Mouse (Mus musculus): ENCODE data around the gene Prdm10. TPM values are rescaled to one million over a fixed set of nuclear protein-coding genes. Genes with fewer than 3 reads are reported as not detected.

Gene Prdm10
- polyA plus RNA-seq, 1 experiment from 2014 or later = 9.7 TPM

DNA sequence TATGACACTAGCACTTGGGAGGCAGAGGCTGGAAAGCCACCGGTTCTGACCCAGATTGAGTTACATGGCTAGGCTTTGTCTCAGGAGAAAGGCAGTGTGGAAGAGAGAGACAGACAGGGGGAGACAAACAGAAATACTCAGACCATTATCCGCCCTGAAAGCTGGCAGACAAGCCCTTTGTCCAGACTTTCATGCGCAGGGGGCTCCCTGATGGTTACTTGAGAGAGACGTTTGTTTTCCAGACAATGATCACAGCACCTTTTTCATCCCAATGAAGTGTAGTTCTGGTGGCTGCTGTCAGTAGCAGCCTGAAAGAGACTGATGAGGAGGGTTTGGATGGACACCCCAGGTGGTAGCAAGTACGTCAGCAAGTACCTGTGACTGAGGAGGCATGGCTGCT is 38.6 kb downstream of the Prdm10 start:
- Histone ChIP-seq H3K9me3 (ENCODE audit: control insufficient read depth, low read length) (no peaks in the 10 kb centered on the region), H3K4me3 (replicated peaks; ENCODE audit: low read depth, low read length) (no peak overlapping the region), H3K27me3 (ENCODE audit: control insufficient read depth, insufficient read depth, low read length) (no peaks in the 10 kb centered on the region), H3K27ac (replicated peaks; ENCODE audit: low read depth, low read length) (no peak overlapping the region), H3K4me1 (ENCODE audit: control insufficient read depth, insufficient read depth, low read length) (peaks cover 3% of the 10 kb centered on the region), H3K9ac (replicated peaks; ENCODE audit: low read length) (no peak overlapping the region), H3K36me3 (ENCODE audit: control insufficient read depth, insufficient read depth, low read length) (peaks cover 4% of the 10 kb centered on the region; the same call in 1 of the 2 replicates), H3K4me2 (ENCODE audit: low read length) (no peak overlapping the region)
- ATAC-seq (ENCODE audit: low FRiP score, low TSS enrichment) (no peak), DNase-seq (no peak)
- 18% methylated on average over 5 of the region's 5 CpGs for WGBS

DNA sequence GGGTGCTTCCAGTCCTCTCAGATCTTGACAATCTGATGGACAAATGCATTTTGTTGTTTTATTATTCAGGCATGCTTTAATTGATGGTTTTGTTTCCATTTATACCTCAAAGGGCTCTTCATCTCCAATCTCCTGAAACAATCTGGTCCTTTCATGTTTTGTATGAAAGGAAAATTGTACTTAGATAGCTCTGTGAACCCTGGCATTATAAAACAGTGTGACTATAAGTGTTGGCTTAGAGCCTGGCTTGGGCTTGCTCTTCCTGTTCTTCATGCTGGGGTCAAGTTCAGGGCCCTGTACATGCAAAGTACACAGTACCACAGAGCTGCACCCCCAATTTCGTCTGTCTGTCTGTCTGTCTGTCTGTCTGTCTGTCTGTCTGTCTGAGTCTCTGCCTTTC is 40.4 kb downstream of the Prdm10 start:
- ATAC-seq (ENCODE audit: low FRiP score, low TSS enrichment) = no peak

DNA sequence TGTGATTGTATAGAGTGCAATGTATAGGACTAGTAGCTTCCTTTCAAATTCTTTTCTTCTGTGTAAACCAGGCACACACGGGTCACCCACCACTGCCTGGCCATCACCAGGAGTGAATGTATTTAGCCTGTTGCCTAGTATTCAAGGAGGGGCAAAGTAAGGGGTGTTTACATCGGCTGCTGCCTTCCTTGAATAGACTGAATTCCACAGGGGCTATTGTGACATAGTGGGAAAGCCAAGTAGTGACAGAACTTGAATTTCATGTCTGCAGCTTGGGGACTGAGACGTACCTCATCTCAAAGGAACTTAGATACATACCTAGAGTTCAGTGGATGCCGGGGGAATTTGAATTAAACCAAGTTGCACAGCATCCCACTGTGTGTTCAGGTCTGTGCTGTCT is 41.2 kb downstream of the Prdm10 start:
- no peak overlapping the region for H3K9ac ChIP-seq (replicated peaks; ENCODE audit: low read length)
- peaks cover 13% of the 10 kb centered on the region; the same call in 1 of the 2 replicates for H3K36me3 ChIP-seq (ENCODE audit: control insufficient read depth, insufficient read depth, low read length)
- WGBS = 35% methylated on average over 4 of the region's 4 CpGs
- no peaks in the 10 kb centered on the region for H3K9me3 ChIP-seq (ENCODE audit: control insufficient read depth, low read length)
- no peak overlapping the region for H3K27ac ChIP-seq (replicated peaks; ENCODE audit: low read depth, low read length)
- DNase-seq = no peak
- no peak overlapping the region for H3K4me2 ChIP-seq (ENCODE audit: low read length)
- no peak for ATAC-seq (ENCODE audit: low FRiP score, low TSS enrichment)
- H3K4me1 ChIP-seq (ENCODE audit: control insufficient read depth, insufficient read depth, low read length) = peaks cover 3% of the 10 kb centered on the region
- H3K4me3 ChIP-seq (replicated peaks; ENCODE audit: low read depth, low read length) = no peak overlapping the region
- no peaks in the 10 kb centered on the region for H3K27me3 ChIP-seq (ENCODE audit: control insufficient read depth, insufficient read depth, low read length)

More for the DNA sequence above, 40.4 kb downstream of the Prdm10 start:
- H3K4me2 ChIP-seq (ENCODE audit: low read length) = no peak overlapping the region
- H3K4me3 ChIP-seq (replicated peaks; ENCODE audit: low read depth, low read length) = no peak overlapping the region
- WGBS = 60% methylated on average over 1 of the region's 1 CpGs
- peaks cover 8% of the 10 kb centered on the region; the same call in 1 of the 2 replicates for H3K36me3 ChIP-seq (ENCODE audit: control insufficient read depth, insufficient read depth, low read length)
- H3K4me1 ChIP-seq (ENCODE audit: control insufficient read depth, insufficient read depth, low read length) = peaks cover 3% of the 10 kb centered on the region
- H3K9me3 ChIP-seq (ENCODE audit: control insufficient read depth, low read length) = no peaks in the 10 kb centered on the region
- H3K27ac ChIP-seq (replicated peaks; ENCODE audit: low read depth, low read length) = no peak overlapping the region
- no peak overlapping the region for H3K9ac ChIP-seq (replicated peaks; ENCODE audit: low read length)
- no peaks in the 10 kb centered on the region for H3K27me3 ChIP-seq (ENCODE audit: control insufficient read depth, insufficient read depth, low read length)
- no peak for DNase-seq

DNA sequence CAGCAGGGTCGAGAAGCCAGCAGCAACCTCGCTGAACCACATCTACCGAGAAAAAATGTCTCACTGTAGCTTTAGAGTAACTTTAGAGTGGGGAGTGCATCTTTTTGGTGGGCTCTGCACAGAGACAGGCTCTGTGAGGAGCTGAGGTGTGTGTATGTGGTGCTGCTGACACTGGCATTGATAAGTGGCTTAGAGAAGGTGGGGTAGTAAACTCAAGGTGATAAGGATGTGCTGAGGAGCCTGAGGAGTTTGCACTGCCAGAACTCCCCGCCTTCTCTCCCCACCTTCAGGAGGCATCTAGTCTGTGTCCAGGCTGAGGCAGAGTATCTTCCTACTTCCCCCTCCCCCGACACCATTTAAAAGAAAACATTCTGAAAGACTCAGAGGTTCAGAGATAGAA is 41.8 kb downstream of the Prdm10 start:
- no peak overlapping the region for H3K4me3 ChIP-seq (replicated peaks; ENCODE audit: low read depth, low read length)
- no peak overlapping the region for H3K9ac ChIP-seq (replicated peaks; ENCODE audit: low read length)
- H3K4me1 ChIP-seq (ENCODE audit: control insufficient read depth, insufficient read depth, low read length) = peaks cover 3% of the 10 kb centered on the region
- H3K4me2 ChIP-seq (ENCODE audit: low read length) = no peak overlapping the region
- H3K9me3 ChIP-seq (ENCODE audit: control insufficient read depth, low read length) = no peaks in the 10 kb centered on the region
- 72% methylated on average over 5 of the region's 5 CpGs for WGBS
- H3K27me3 ChIP-seq (ENCODE audit: control insufficient read depth, insufficient read depth, low read length) = no peaks in the 10 kb centered on the region
- H3K27ac ChIP-seq (replicated peaks; ENCODE audit: low read depth, low read length) = no peak overlapping the region
- ATAC-seq (ENCODE audit: low FRiP score, low TSS enrichment) = no peak
- H3K36me3 ChIP-seq (ENCODE audit: control insufficient read depth, insufficient read depth, low read length) = peaks cover 13% of the 10 kb centered on the region; the same call in 1 of the 2 replicates
- DNase-seq = no peak

- Histone ChIP-seq H3K4me1 (ENCODE audit: control insufficient read depth, insufficient read depth, low read length) (no peaks in the 10 kb centered on the region), H3K9ac (replicated peaks; ENCODE audit: low read length) (no peak overlapping the region), H3K27me3 (ENCODE audit: control insufficient read depth, insufficient read depth, low read length) (no peaks in the 10 kb centered on the region), H3K27ac (replicated peaks; ENCODE audit: low read depth, low read length) (no peak overlapping the region), H3K9me3 (ENCODE audit: control insufficient read depth, low read length) (no peaks in the 10 kb centered on the region), H3K4me2 (ENCODE audit: low read length) (no peak overlapping the region), H3K4me3 (replicated peaks; ENCODE audit: low read depth, low read length) (no peak overlapping the region), H3K36me3 (ENCODE audit: control insufficient read depth, insufficient read depth, low read length) (peaks cover 26% of the 10 kb centered on the region)
- ATAC-seq (ENCODE audit: low FRiP score, low TSS enrichment) (no peak), DNase-seq (no peak)
- 92% methylated on average over 3 of the region's 3 CpGs for WGBS
These were observed 50.5 kb downstream of the Prdm10 start for GRCm38 (mm10) chr9:31330816-31331215.

DNA sequence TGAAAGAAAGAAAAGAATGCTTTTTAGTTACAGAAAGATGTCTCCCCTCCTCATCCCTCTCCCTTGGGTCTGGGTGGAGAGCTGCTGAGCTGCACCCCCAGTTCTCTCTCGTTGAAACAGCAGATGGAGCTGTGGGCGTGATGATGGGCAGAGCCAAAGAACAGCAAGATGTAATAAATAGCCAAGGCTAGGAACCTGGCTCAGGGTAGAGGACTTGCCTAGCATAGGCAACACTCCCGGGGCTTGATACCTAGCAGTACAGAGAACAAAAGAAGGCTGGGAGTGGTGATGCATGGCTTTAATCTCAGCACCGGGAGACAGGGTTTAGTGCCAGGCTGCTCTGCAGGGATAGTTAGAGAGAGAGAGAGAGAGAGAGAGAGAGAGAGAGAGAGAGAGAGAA is 50.9 kb downstream of the Prdm10 start:
- DNase-seq (no peak), ATAC-seq (ENCODE audit: low FRiP score, low TSS enrichment) (no peak)
- no peaks in the 10 kb centered on the region for H3K9me3 ChIP-seq (ENCODE audit: control insufficient read depth, low read length)
- no peaks in the 10 kb centered on the region for H3K4me1 ChIP-seq (ENCODE audit: control insufficient read depth, insufficient read depth, low read length)
- H3K4me3 ChIP-seq (replicated peaks; ENCODE audit: low read depth, low read length) = no peak overlapping the region
- WGBS = 35% methylated on average over 4 of the region's 4 CpGs
- no peak overlapping the region for H3K27ac ChIP-seq (replicated peaks; ENCODE audit: low read depth, low read length)
- H3K4me2 ChIP-seq (ENCODE audit: low read length) = no peak overlapping the region
- peaks cover 22% of the 10 kb centered on the region for H3K36me3 ChIP-seq (ENCODE audit: control insufficient read depth, insufficient read depth, low read length)
- no peaks in the 10 kb centered on the region for H3K27me3 ChIP-seq (ENCODE audit: control insufficient read depth, insufficient read depth, low read length)
- no peak overlapping the region for H3K9ac ChIP-seq (replicated peaks; ENCODE audit: low read length)

DNA sequence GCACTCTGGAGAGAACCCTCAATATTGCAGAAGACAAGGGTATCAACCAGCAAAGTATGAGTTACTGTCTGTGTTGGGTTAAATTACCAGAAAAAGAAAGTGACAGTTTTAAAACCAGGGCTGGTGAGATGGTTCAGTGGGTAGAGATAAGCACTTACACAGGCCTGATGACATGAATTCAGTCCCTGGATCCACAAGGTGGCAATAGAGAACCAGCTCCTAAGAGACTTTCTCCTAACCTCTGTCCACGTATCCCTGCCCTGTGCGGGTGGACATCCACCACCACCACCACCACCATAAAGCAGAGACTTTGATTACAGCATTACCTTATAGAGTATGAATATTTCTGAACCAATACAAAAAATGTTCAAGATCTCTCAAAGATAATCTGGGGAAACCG is 51.6 kb downstream of the Prdm10 start:
- Histone ChIP-seq H3K36me3 (ENCODE audit: control insufficient read depth, insufficient read depth, low read length) (peaks cover 26% of the 10 kb centered on the region), H3K4me1 (ENCODE audit: control insufficient read depth, insufficient read depth, low read length) (no peaks in the 10 kb centered on the region), H3K27me3 (ENCODE audit: control insufficient read depth, insufficient read depth, low read length) (no peaks in the 10 kb centered on the region), H3K27ac (replicated peaks; ENCODE audit: low read depth, low read length) (no peak overlapping the region), H3K4me2 (ENCODE audit: low read length) (no peak overlapping the region), H3K9me3 (ENCODE audit: control insufficient read depth, low read length) (no peaks in the 10 kb centered on the region), H3K4me3 (replicated peaks; ENCODE audit: low read depth, low read length) (no peak overlapping the region), H3K9ac (replicated peaks; ENCODE audit: low read length) (no peak overlapping the region)
- ATAC-seq (ENCODE audit: low FRiP score, low TSS enrichment) (no peak), DNase-seq (peak; percentile 45)
- WGBS = 62% methylated on average over 3 of the region's 3 CpGs

GRCm38 (mm10) chr9:31332826-31333225 is 52.5 kb downstream of the Prdm10 start:
- Histone ChIP-seq H3K27ac (replicated peaks; ENCODE audit: low read depth, low read length) (no peak overlapping the region), H3K27me3 (ENCODE audit: control insufficient read depth, insufficient read depth, low read length) (no peaks in the 10 kb centered on the region), H3K9me3 (ENCODE audit: control insufficient read depth, low read length) (no peaks in the 10 kb centered on the region), H3K9ac (replicated peaks; ENCODE audit: low read length) (no peak overlapping the region), H3K4me1 (ENCODE audit: control insufficient read depth, insufficient read depth, low read length) (no peaks in the 10 kb centered on the region), H3K4me3 (replicated peaks; ENCODE audit: low read depth, low read length) (no peak overlapping the region), H3K36me3 (ENCODE audit: control insufficient read depth, insufficient read depth, low read length) (peaks cover 22% of the 10 kb centered on the region), H3K4me2 (ENCODE audit: low read length) (no peak overlapping the region)
- ATAC-seq (ENCODE audit: low FRiP score, low TSS enrichment) = no peak
- DNase-seq = no peak

DNA sequence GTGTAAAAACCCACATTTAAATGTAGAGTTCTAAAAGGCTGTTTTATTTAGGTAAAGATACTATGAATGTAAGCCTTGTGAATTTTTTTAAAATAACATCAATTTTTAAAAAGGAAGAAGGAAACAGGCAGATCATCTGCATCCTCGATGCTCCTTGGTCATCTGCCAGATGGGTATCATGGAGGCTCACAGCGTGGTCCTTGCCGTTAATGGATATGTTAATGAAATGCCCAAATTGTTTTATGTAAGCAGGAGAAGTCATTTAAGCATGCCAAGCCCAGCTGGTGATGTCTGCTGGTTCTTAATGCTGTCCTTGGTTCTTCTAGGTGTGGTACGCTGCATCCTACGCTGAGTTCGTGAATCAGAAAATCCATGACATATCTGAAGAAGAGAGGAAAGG is 54.7 kb downstream of the Prdm10 start:
- H3K27ac ChIP-seq (replicated peaks; ENCODE audit: low read depth, low read length) = no peak overlapping the region
- H3K4me2 ChIP-seq (ENCODE audit: low read length) = no peak overlapping the region

More for the DNA sequence above, 54.7 kb downstream of the Prdm10 start:
- WGBS = 78% methylated on average over 6 of the region's 6 CpGs
- no peak overlapping the region for H3K4me3 ChIP-seq (replicated peaks; ENCODE audit: low read depth, low read length)
- H3K36me3 ChIP-seq (ENCODE audit: control insufficient read depth, insufficient read depth, low read length) = peaks cover 10% of the 10 kb centered on the region
- H3K27me3 ChIP-seq (ENCODE audit: control insufficient read depth, insufficient read depth, low read length) = no peaks in the 10 kb centered on the region
- ATAC-seq (ENCODE audit: low FRiP score, low TSS enrichment) (no peak), DNase-seq (no peak)
- no peaks in the 10 kb centered on the region for H3K9me3 ChIP-seq (ENCODE audit: control insufficient read depth, low read length)
- H3K4me1 ChIP-seq (ENCODE audit: control insufficient read depth, insufficient read depth, low read length) = no peaks in the 10 kb centered on the region
- H3K9ac ChIP-seq (replicated peaks; ENCODE audit: low read length) = no peak overlapping the region
